Mouse (Mus musculus) liver, adult 2 months (tissue): ENCODE data around the gene Wnt5b. TPM values are rescaled to one million over a fixed set of nuclear protein-coding genes. Genes with fewer than 3 reads are reported as not detected.

Source experiments
- DNase-seq: peaks from one replicate; pipeline ENCODE4 v3.0.0-alpha.2; 2011; ENCODE audit warnings: low read depth, low spot score; ENCODE audit errors: extremely low read depth
- H3K27ac ChIP-seq: fragments of 200-500 bp; replicated peaks from 2 replicates; pipeline ENCODE4 v1.5.1; 2012; ENCODE audit warnings: low read depth, mild to moderate bottlenecking, control low read depth, inconsistent platforms, low read length; ENCODE audit not compliant: insufficient read depth
- H3K27me3 ChIP-seq: fragments of 200-500 bp; 2 replicates; pipeline ENCODE4 v1.6.1; 2012; ENCODE audit warnings: mild to moderate bottlenecking, moderate library complexity, low read length, inconsistent platforms; ENCODE audit not compliant: control insufficient read depth, insufficient read depth
- H3K36me3 ChIP-seq: fragments of 200-500 bp; 2 replicates; pipeline ENCODE4 v1.6.1; 2012; ENCODE audit warnings: low read length, inconsistent platforms; ENCODE audit not compliant: control insufficient read depth, insufficient read depth
- H3K4me1 ChIP-seq: fragments of 200-500 bp; 2 replicates; pipeline ENCODE4 v1.6.1; 2011; ENCODE audit warnings: low read length; ENCODE audit not compliant: control insufficient read depth, insufficient read depth
- H3K4me3 ChIP-seq: fragments of 200-500 bp; 2 replicates; pipeline ENCODE4 v1.5.1; 2011; ENCODE audit warnings: low read depth, mild to moderate bottlenecking, control low read depth, low read length, moderate library complexity; ENCODE audit not compliant: insufficient read depth
- H3K79me2 ChIP-seq: fragments of 200-500 bp; 2 replicates; pipeline ENCODE4 v1.6.1; 2012; ENCODE audit warnings: inconsistent platforms, mild to moderate bottlenecking, low read length, moderate library complexity; ENCODE audit not compliant: control insufficient read depth, insufficient read depth
- H3K9ac ChIP-seq: fragments of 200-500 bp; 2 replicates; pipeline ENCODE4 v1.6.1; 2012; ENCODE audit warnings: low read depth, mild to moderate bottlenecking, control low read depth, inconsistent platforms, low read length
- CTCF ChIP-seq: fragments of 200-500 bp; IDR thresholded peaks from 2 replicates; pipeline ENCODE4 v1.5.1; 2011; ENCODE audit warnings: low read depth, low read length, control low read depth
- POLR2A ChIP-seq: fragments of 200-500 bp; IDR thresholded peaks from 2 replicates; pipeline ENCODE4 v1.6.1; 2011; ENCODE audit warnings: low read length, control low read depth; ENCODE audit not compliant: insufficient read depth; ENCODE audit errors: extremely low read depth
- WGBS: fragments of 180-500 bp; shearing (Covaris S2); methylation state at CpG from one replicate; pipeline ENCODE4 v1.1.7; 2018; 5-methylcytosine and 5-hydroxymethylcytosine counted together
- polyA plus RNA-seq: library from polyadenylated mRNA; depleted of rRNA; stranded (reverse); fragments of >200 nt; gene quantifications from 2 replicates; pipeline ENCODE4 v1.2.3, GENCODE M21; 2012
- total RNA-seq: library from RNA; depleted of rRNA; stranded (reverse); fragments of >200 nt; gene quantifications from 2 replicates; pipeline ENCODE4 v1.2.3, GENCODE M21; 2014

Gene Wnt5b
- total and polyA plus RNA-seq, 2 experiments = 4.7 to 5.8 TPM

- DNase-seq = peak; percentile 83
- Histone ChIP-seq H3K79me2 (peaks cover 3% of the 10 kb centered on the region; the same call in 1 of the 2 replicates), H3K9ac (no peak overlapping the region), H3K27ac (no peak overlapping the region), H3K4me1 (peaks cover 7% of the 10 kb centered on the region; the same call in 1 of the 2 replicates), H3K36me3 (no peaks in the 10 kb centered on the region), H3K4me3 (no peak overlapping the region), H3K27me3 (no peaks in the 10 kb centered on the region)
- TF ChIP-seq POLR2A (no peak), CTCF (peak; percentile 62)
- 21% methylated on average over 2 of the region's 2 CpGs for WGBS
Measured at GRCm38 (mm10) chr6:119430508-119430907, 113.6 kb downstream of the Wnt5b start.

- DNase-seq = no peak
- WGBS = 94% methylated on average over 13 of the region's 13 CpGs
- Histone ChIP-seq H3K9ac (no peak overlapping the region), H3K27ac (no peak overlapping the region), H3K27me3 (no peaks in the 10 kb centered on the region), H3K36me3 (no peaks in the 10 kb centered on the region), H3K4me3 (no peak overlapping the region), H3K4me1 (peaks cover 7% of the 10 kb centered on the region; the same call in 1 of the 2 replicates), H3K79me2 (peaks cover 3% of the 10 kb centered on the region; the same call in 1 of the 2 replicates)
- TF ChIP-seq CTCF = no peak
- TF ChIP-seq POLR2A = no peak
Measured at GRCm38 (mm10) chr6:119429311-119429710, 114.8 kb downstream of the Wnt5b start.

GRCm38 (mm10) chr6:119428611-119429010 lies 115.5 kb downstream of the Wnt5b start:
- Histone ChIP-seq H3K27me3 (no peaks in the 10 kb centered on the region), H3K79me2 (peaks cover 3% of the 10 kb centered on the region; the same call in 1 of the 2 replicates), H3K9ac (no peak overlapping the region), H3K27ac (no peak overlapping the region), H3K4me1 (peaks cover 7% of the 10 kb centered on the region; the same call in 1 of the 2 replicates), H3K4me3 (no peak overlapping the region), H3K36me3 (no peaks in the 10 kb centered on the region)
- DNase-seq = peak; percentile 31
- WGBS = 79% methylated on average over 3 of the region's 3 CpGs
- TF ChIP-seq POLR2A (no peak), CTCF (peak; percentile 36)

- no peaks in the 10 kb centered on the region; the same call in 1 of the 2 replicates for H3K79me2 ChIP-seq
- 20% methylated on average over 4 of the region's 4 CpGs for WGBS
- H3K4me1 ChIP-seq = peaks cover 13% of the 10 kb centered on the region
- no peaks in the 10 kb centered on the region for H3K36me3 ChIP-seq
- H3K27me3 ChIP-seq = no peaks in the 10 kb centered on the region
- H3K9ac ChIP-seq = peak overlapping the region; percentile 61; the same call in 1 of the 2 replicates
- peak overlapping the region; percentile 98 for H3K27ac ChIP-seq
- DNase-seq = peak; percentile 98
- no peak overlapping the region for H3K4me3 ChIP-seq
- TF ChIP-seq POLR2A = no peak
Measured at GRCm38 (mm10) chr6:119421001-119421400, 123.1 kb downstream of the Wnt5b start.

- no peak for DNase-seq
- Histone ChIP-seq H3K36me3 (no peaks in the 10 kb centered on the region), H3K9ac (0 out of 2 replicates have a peak overlapping the region, but pooled peaks have one; percentile 13), H3K27me3 (no peaks in the 10 kb centered on the region), H3K4me3 (no peak overlapping the region), H3K4me1 (peaks cover 13% of the 10 kb centered on the region), H3K27ac (peak overlapping the region; percentile 98), H3K79me2 (peaks cover 6% of the 10 kb centered on the region)
- WGBS = 76% methylated on average over 5 of the region's 5 CpGs
- no peak for TF ChIP-seq CTCF
- no peak for TF ChIP-seq POLR2A
Measured at GRCm38 (mm10) chr6:119420357-119420756, 123.8 kb downstream of the Wnt5b start.

- Histone ChIP-seq H3K36me3 (no peaks in the 10 kb centered on the region), H3K27ac (peak overlapping the region; percentile 87), H3K79me2 (peaks cover 15% of the 10 kb centered on the region), H3K4me3 (no peak overlapping the region), H3K27me3 (no peaks in the 10 kb centered on the region), H3K4me1 (peaks cover 13% of the 10 kb centered on the region), H3K9ac (no peak overlapping the region)
- WGBS = 39% methylated on average over 7 of the region's 7 CpGs
- DNase-seq = peak; percentile 25
- no peak for TF ChIP-seq CTCF
- TF ChIP-seq POLR2A = no peak
Measured at GRCm38 (mm10) chr6:119419412-119419811, 124.7 kb downstream of the Wnt5b start.
